Mouse (Mus musculus) testis, postnatal 14 days (tissue): Measurements from ENCODE around the gene Id2.

Source experiments
- DNase-seq: peaks from one replicate; pipeline ENCODE4 v3.0.0; 2021; ENCODE audit warnings: low spot score

Id2 gene

GRCm38 (mm10) chr12:25097052-25097209, at the start of gene Id2:
Gene Id2 (minus strand): TSS chr12:25097140.
- no peak for DNase-seq

- DNase-seq = no peak
Measured at GRCm38 (mm10) chr12:25145344-25145698, 48.4 kb upstream of the Id2 start.

- DNase-seq = no peak
Measured at GRCm38 (mm10) chr12:25144591-25145343, 47.8 kb upstream of the Id2 start.

- no peak for DNase-seq
Measured at GRCm38 (mm10) chr12:25143492-25143891, 46.6 kb upstream of the Id2 start.

GRCm38 (mm10) chr12:25142251-25142650, 45.3 kb upstream of the Id2 start:
- DNase-seq = no peak

- DNase-seq = no peak
Measured at GRCm38 (mm10) chr12:25141311-25141710, 44.4 kb upstream of the Id2 start.

- no peak for DNase-seq
Measured at GRCm38 (mm10) chr12:25140115-25140514, 43.2 kb upstream of the Id2 start.

- DNase-seq = no peak
Measured at GRCm38 (mm10) chr12:25138616-25139015, 41.7 kb upstream of the Id2 start.

GRCm38 (mm10) chr12:25132046-25132445, 35.1 kb upstream of the Id2 start:
- DNase-seq = no peak

GRCm38 (mm10) chr12:25127629-25128028, 30.7 kb upstream of the Id2 start:
- DNase-seq = no peak

- DNase-seq = no peak
Measured at GRCm38 (mm10) chr12:25126228-25126627, 29.3 kb upstream of the Id2 start.

GRCm38 (mm10) chr12:25125239-25125776, 28.4 kb upstream of the Id2 start:
- no peak for DNase-seq

- DNase-seq = no peak
Measured at GRCm38 (mm10) chr12:25124431-25125238, 27.7 kb upstream of the Id2 start.

GRCm38 (mm10) chr12:25120753-25121152, 23.8 kb upstream of the Id2 start:
- no peak for DNase-seq

- no peak for DNase-seq
Measured at GRCm38 (mm10) chr12:25119278-25119677, 22.3 kb upstream of the Id2 start.

- no peak for DNase-seq
Measured at GRCm38 (mm10) chr12:25117856-25118511, 21.0 kb upstream of the Id2 start.

- no peak for DNase-seq
Measured at GRCm38 (mm10) chr12:25116126-25116525, 19.2 kb upstream of the Id2 start.

GRCm38 (mm10) chr12:25114426-25114825, 17.5 kb upstream of the Id2 start:
- no peak for DNase-seq

GRCm38 (mm10) chr12:25113357-25113756, 16.4 kb upstream of the Id2 start:
- DNase-seq = no peak

- no peak for DNase-seq
Measured at GRCm38 (mm10) chr12:25112806-25113205, 15.9 kb upstream of the Id2 start.

- no peak for DNase-seq
Measured at GRCm38 (mm10) chr12:25110682-25111078, 13.7 kb upstream of the Id2 start.

GRCm38 (mm10) chr12:25109971-25110681, 13.2 kb upstream of the Id2 start:
- DNase-seq = no peak

GRCm38 (mm10) chr12:25108865-25109264, 11.9 kb upstream of the Id2 start:
- no peak for DNase-seq
